Mouse (Mus musculus) cortical plate, adult 2 months (tissue): ENCODE results near the gene Cnot1.

Source experiments
- CTCF ChIP-seq: fragments of 200-500 bp; IDR thresholded peaks from 2 replicates; pipeline ENCODE4 v1.5.1; 2011; ENCODE audit warnings: mild to moderate bottlenecking, control low read depth, low read length; ENCODE audit not compliant: insufficient read depth; ENCODE audit errors: extremely low read depth
- POLR2A ChIP-seq: fragments of 200-500 bp; IDR thresholded peaks from 2 replicates; pipeline ENCODE4 v1.6.1; 2011; ENCODE audit warnings: mild to moderate bottlenecking, low read length, control low read depth; ENCODE audit not compliant: insufficient read depth; ENCODE audit errors: extremely low read depth

- no peak for TF ChIP-seq CTCF
- TF ChIP-seq POLR2A: peak; percentile 79
These were observed 46.0 kb upstream of the Cnot1 start, which contains the start of gene Slc38a7 for GRCm38 (mm10) chr8:95853102-95853843.
